Mouse (Mus musculus) cerebellum, postnatal 4 days (tissue): Measurements from ENCODE around the gene Stam2.

Experiments used
- DNase-seq, 2 experiments: peaks; one replicate each; pipeline ENCODE4 v3.0.0; 2022; ENCODE audit warnings: low spot score in 2 of 2, mixed read lengths in 1 of 2

Stam2 gene

GRCm38 (mm10) chr2:52730891-52731290 is 11.2 kb downstream of the Stam2 start:
- no peak for DNase-seq

GRCm38 (mm10) chr2:52720231-52721025 is 21.7 kb downstream of the Stam2 start:
- no peak for DNase-seq

- no peak for DNase-seq
Measured at GRCm38 (mm10) chr2:52717076-52717475, 25.0 kb downstream of the Stam2 start.

- DNase-seq = no peak
Measured at GRCm38 (mm10) chr2:52715538-52715937, 26.5 kb downstream of the Stam2 start.

- DNase-seq = no peak
Measured at GRCm38 (mm10) chr2:52714111-52714510, 28.0 kb downstream of the Stam2 start.

- no peak for DNase-seq
Measured at GRCm38 (mm10) chr2:52710804-52711203, 31.3 kb downstream of the Stam2 start.

GRCm38 (mm10) chr2:52709417-52709816 is 32.7 kb downstream of the Stam2 start:
- DNase-seq = no peak

- no peak for DNase-seq
Measured at GRCm38 (mm10) chr2:52701368-52702036, 40.6 kb downstream of the Stam2 start.

GRCm38 (mm10) chr2:52700352-52700751 is 41.7 kb downstream of the Stam2 start:
- DNase-seq = no peak

- no peak for DNase-seq
Measured at GRCm38 (mm10) chr2:52694604-52695003, 47.5 kb downstream of the Stam2 start.

GRCm38 (mm10) chr2:52691745-52692144 is 50.3 kb downstream of the Stam2 start:
- no peak for DNase-seq

GRCm38 (mm10) chr2:52686601-52687000 is 55.5 kb downstream of the Stam2 start:
- no peak for DNase-seq

GRCm38 (mm10) chr2:52677589-52677988 is 64.5 kb downstream of the Stam2 start:
- no peak for DNase-seq

GRCm38 (mm10) chr2:52676913-52677303 is 65.2 kb downstream of the Stam2 start:
- DNase-seq = peak in 1 of 2 experiments; percentile 20

- peak; percentile 31 to 64 for DNase-seq
Measured at GRCm38 (mm10) chr2:52676023-52676912, 65.8 kb downstream of the Stam2 start, which contains the start of gene Cacnb4. Gene Cacnb4, minus strand, starts transcription at chr2:52676831.

GRCm38 (mm10) chr2:52675278-52675987 is 66.6 kb downstream of the Stam2 start:
- DNase-seq = no peak

GRCm38 (mm10) chr2:52674886-52675277 is 67.2 kb downstream of the Stam2 start:
- DNase-seq = peak in 1 of 2 experiments; percentile 17

GRCm38 (mm10) chr2:52673172-52673571 is 68.9 kb downstream of the Stam2 start:
- no peak for DNase-seq

GRCm38 (mm10) chr2:52670733-52671132 is 71.3 kb downstream of the Stam2 start:
- DNase-seq = no peak

GRCm38 (mm10) chr2:52668480-52668879 is 73.6 kb downstream of the Stam2 start:
- no peak for DNase-seq

- DNase-seq = no peak
Measured at GRCm38 (mm10) chr2:52656722-52657121, 85.4 kb downstream of the Stam2 start.
